Mouse (Mus musculus) CD4-positive, CD25-positive, alpha-beta regulatory T cell, adult 9 weeks (primary cell): Measurements from ENCODE around the gene Atp5j2. TPM values are rescaled to one million over a fixed set of nuclear protein-coding genes. Genes with fewer than 3 reads are reported as not detected.

Experiments
- polyA plus RNA-seq: library from polyadenylated mRNA; unstranded; fragments of 100-300 nt; shearing (Covaris generic); gene quantifications from one replicate; pipeline ENCODE4 v1.2.1, GENCODE M21; 2017

Atp5j2 gene
- polyA plus RNA-seq: 488 TPM

GRCm38 (mm10) chr5:145191962-145192361 lies at the start of gene Atp5j2:
Atp5j2 (minus strand) TSS chr5:145192062.

GRCm38 (mm10) chr5:145231367-145231871 lies 39.6 kb upstream of the Atp5j2 start, which contains the start of gene Zfp655:
Zfp655 (plus strand) TSS chr5:145231715.

GRCm38 (mm10) chr5:145203936-145204691 lies 12.3 kb upstream of the Atp5j2 start, which contains the start of gene Zkscan5:
Zkscan5 (plus strand) TSS chr5:145204562.

GRCm38 (mm10) chr5:145201321-145201991 lies 9.6 kb upstream of the Atp5j2 start, which contains the start of gene Zkscan14:
Zkscan14 (minus strand) TSS chr5:145201868.

GRCm38 (mm10) chr5:145166536-145167305 lies 25.1 kb downstream of the Atp5j2 start, which contains the start of the genes Ptcd1 and Cpsf4:
Ptcd1 (minus strand) TSS chr5:145167108.
Cpsf4 (plus strand) TSS chr5:145167213.

DNA sequence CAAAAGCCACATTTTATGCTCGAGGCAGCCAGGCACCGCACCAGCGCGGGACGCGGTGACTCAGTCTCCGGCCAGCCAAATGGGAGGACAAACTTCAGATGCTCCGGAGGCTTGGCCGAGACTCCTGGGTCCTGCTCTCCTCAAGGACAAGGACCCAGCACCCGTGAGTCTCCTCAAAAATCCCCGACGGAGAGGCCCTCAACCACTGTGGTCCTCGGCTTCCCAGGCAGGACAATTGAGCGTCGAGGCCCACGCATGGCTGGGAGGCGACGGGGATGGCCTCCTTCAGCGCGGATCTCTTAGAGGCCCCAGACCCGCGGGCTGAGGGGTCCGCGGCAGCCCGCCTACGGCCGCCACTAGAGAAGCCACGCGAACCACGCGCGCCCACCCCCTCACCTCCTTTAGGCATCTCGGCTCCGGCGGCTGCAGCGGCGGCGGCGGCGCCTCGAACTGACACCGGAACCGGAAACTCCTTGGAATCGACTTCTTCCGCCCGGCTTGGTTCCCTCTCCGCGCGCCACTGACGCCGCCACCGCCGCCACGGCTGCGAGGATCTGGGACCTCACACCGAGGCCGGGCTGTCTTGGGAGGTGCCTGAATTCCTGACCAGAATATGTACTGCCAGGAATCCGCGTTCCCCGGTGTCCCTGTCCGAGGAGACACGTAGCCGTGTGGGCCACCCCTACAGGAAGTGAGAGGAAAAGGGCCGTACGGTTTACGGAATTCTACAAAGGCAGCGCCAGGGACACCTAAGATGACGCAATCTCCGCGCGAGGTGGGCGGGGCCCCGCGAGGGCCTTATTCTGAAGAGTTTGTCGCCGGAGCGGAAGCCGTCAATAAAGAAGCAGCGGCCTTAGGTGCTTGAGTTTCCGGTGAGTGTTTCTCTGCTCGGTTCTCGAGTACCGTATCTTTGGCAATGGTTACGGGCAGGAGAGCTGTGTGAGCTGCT lies 52.0 kb downstream of the Atp5j2 start, which contains the start of the genes Pdap1 and Bud31:
Gene Pdap1, minus strand, starts transcription at position 668 of the 949 bp plus-strand sequence.
Gene Bud31, plus strand, starts transcription at position 792 of the 949 bp plus-strand sequence.

Other genes starting within 250 kb of the Atp5j2 start
- 3.6 TPM for gene Smurf1, start 226.2 kb downstream of the Atp5j2 start, polyA plus RNA-seq
- not detected for gene Gm4871, start 159.3 kb downstream of the Atp5j2 start, polyA plus RNA-seq
- gene 1700018F24Rik, start 149.1 kb downstream of the Atp5j2 start, polyA plus RNA-seq: not detected
- 109 TPM for gene Arpc1a, start 108.2 kb downstream of the Atp5j2 start, polyA plus RNA-seq
- not detected for gene Kpna7, start 108.0 kb downstream of the Atp5j2 start, polyA plus RNA-seq
- 1,330 TPM for gene Arpc1b, start 77.8 kb downstream of the Atp5j2 start, polyA plus RNA-seq
- 56.0 TPM for gene Pdap1, start 51.8 kb downstream of the Atp5j2 start, polyA plus RNA-seq
- 232 TPM for gene Bud31, start 51.7 kb downstream of the Atp5j2 start, polyA plus RNA-seq
- 34.3 TPM for gene Ptcd1, start 25.0 kb downstream of the Atp5j2 start, polyA plus RNA-seq
- 32.3 TPM for gene Cpsf4, start 24.8 kb downstream of the Atp5j2 start, polyA plus RNA-seq
- 30.7 TPM for gene Zkscan14, start 9.8 kb upstream of the Atp5j2 start, polyA plus RNA-seq
- 10.9 TPM for gene Zkscan5, start 12.5 kb upstream of the Atp5j2 start, polyA plus RNA-seq
- gene Zfp655, start 39.7 kb upstream of the Atp5j2 start, polyA plus RNA-seq: 62.6 TPM
- 0.97 TPM for gene Zscan25, start 88.4 kb upstream of the Atp5j2 start, polyA plus RNA-seq
- gene Cyp3a57, start 153.2 kb upstream of the Atp5j2 start, polyA plus RNA-seq: not detected